Mouse (Mus musculus): ENCODE results near the gene Rasl10a.

DNA sequence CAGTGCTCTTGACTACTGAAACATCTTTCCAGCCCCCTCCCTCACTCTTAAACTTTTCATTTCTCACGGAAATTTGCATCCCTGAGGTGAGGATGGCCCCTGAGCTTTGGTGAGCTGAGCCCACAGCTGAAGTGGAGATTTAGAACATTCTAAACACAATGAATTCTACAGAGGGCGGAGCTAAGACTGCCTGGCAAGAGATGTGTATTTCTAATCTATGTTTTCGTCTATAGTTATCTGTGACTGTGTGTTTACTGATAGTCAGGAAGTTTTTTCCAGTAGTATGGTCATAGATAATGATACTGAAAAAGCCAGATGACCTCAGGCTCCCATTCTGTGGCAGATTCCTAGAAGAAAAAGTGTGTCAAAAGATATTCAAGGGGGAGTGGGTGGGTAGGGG, 49.1 kb upstream of the Rasl10a start:
- TF ChIP-seq GATA1 (IDR thresholded peaks at IDR 0.05; ENCODE audit: borderline replicate concordance, low read length) (no peak), FLI1 (IDR thresholded peaks at IDR 0.05; ENCODE audit: low read length) (no peak)
